Mouse (Mus musculus): ENCODE measurements at regions not wholly inside any gene's neighbourhood (a gene's known extent, or its start where the extent isn't known, plus 50 kb on each side); places are given as distances from the start of the nearest gene placed in this dataset.
A peak's percentile ranks its signal among the peaks of the same experiment; 100 is the strongest.

GRCm38 (mm10) chr8:73767233-73767632, 413.9 kb upstream of the Large1 start:
- no peak overlapping the region for H3K27ac ChIP-seq (ENCODE audit: low read length)
- H3K9ac ChIP-seq (ENCODE audit: low read length), result no peak overlapping the region
- no peaks in the 10 kb centered on the region for H3K27me3 ChIP-seq (ENCODE audit: control insufficient read depth, insufficient read depth, low read depth, low read length)
- H3K4me1 ChIP-seq (replicated peaks; ENCODE audit: control insufficient read depth, insufficient read depth, low read length), result no peaks in the 10 kb centered on the region
- 25% methylated on average over 2 of the region's 2 CpGs for WGBS
- no peak overlapping the region for H3K4me2 ChIP-seq (ENCODE audit: low read depth, low read length)
- no peaks in the 10 kb centered on the region for H3K36me3 ChIP-seq (ENCODE audit: control insufficient read depth, insufficient read depth, low read length)
- no peaks in the 10 kb centered on the region for H3K9me3 ChIP-seq (ENCODE audit: control insufficient read depth, low read length)
- H3K4me3 ChIP-seq (ENCODE audit: low read length), result no peak overlapping the region
- peak; percentile 69 for ATAC-seq (ENCODE audit: low read depth)

DNA sequence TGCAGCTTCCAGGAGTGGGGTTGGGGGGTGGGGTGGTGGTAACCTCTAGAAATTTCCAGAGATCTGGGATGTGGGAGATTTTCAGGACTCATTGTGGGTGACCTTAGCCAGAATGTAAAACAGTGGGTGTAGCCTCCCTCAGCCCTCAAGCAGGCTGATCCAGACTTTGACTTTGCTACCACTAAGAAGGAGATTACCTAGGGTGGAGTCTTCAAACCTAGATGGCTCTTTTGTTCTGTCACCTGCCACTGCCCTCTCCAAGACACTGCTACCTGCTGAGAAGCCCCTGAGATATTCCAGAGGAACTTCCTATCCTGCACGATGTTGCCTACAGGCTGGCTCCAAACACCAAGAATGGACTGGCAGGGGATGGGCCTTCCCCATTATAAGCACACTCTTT, 405.4 kb upstream of the Large1 start:
- WGBS, result 72% methylated on average over 1 of the region's 1 CpGs
- Histone ChIP-seq H3K9ac (ENCODE audit: low read length) (no peak overlapping the region), H3K4me2 (ENCODE audit: low read depth, low read length) (no peak overlapping the region), H3K9me3 (ENCODE audit: control insufficient read depth, low read length) (no peaks in the 10 kb centered on the region), H3K36me3 (ENCODE audit: control insufficient read depth, insufficient read depth, low read length) (no peaks in the 10 kb centered on the region), H3K27me3 (ENCODE audit: control insufficient read depth, insufficient read depth, low read depth, low read length) (no peaks in the 10 kb centered on the region), H3K4me1 (replicated peaks; ENCODE audit: control insufficient read depth, insufficient read depth, low read length) (no peaks in the 10 kb centered on the region), H3K4me3 (ENCODE audit: low read length) (no peak overlapping the region), H3K27ac (ENCODE audit: low read length) (no peak overlapping the region)
- no peak for ATAC-seq (ENCODE audit: low read depth)

GRCm38 (mm10) chr8:73750571-73750970, 397.2 kb upstream of the Large1 start:
- Histone ChIP-seq H3K4me3 (ENCODE audit: low read length) (no peak overlapping the region), H3K4me1 (replicated peaks; ENCODE audit: control insufficient read depth, insufficient read depth, low read length) (no peaks in the 10 kb centered on the region), H3K9me3 (ENCODE audit: control insufficient read depth, low read length) (no peaks in the 10 kb centered on the region), H3K27ac (ENCODE audit: low read length) (no peak overlapping the region), H3K4me2 (ENCODE audit: low read depth, low read length) (no peak overlapping the region), H3K9ac (ENCODE audit: low read length) (no peak overlapping the region), H3K27me3 (ENCODE audit: control insufficient read depth, insufficient read depth, low read depth, low read length) (no peaks in the 10 kb centered on the region), H3K36me3 (ENCODE audit: control insufficient read depth, insufficient read depth, low read length) (no peaks in the 10 kb centered on the region)
- no peak for ATAC-seq (ENCODE audit: low read depth)
- WGBS, result 81% methylated on average over 7 of the region's 7 CpGs

DNA sequence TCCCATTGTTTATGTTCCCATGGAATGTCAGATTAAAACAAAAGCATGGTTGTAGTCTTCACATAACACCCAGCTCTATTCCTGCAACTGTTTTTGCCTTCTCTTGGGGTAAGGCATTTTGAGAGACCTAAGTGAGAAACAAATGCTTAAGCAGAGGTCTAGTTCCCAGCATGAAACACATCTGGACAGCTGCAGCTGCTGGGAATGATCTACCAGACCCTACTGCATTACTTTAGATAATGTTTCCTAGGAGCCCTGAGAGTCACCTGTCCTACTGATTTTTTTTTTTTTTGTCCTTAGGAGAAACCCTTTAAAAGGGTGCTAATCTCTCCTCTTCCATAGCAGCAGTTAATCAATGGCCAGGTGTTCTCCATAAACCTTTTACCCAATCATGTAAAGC, 353.5 kb upstream of the Large1 start:
- H3K9ac ChIP-seq (ENCODE audit: low read length), result no peak overlapping the region
- no peak overlapping the region for H3K4me2 ChIP-seq (ENCODE audit: low read depth, low read length)
- no peaks in the 10 kb centered on the region for H3K9me3 ChIP-seq (ENCODE audit: control insufficient read depth, low read length)
- ATAC-seq (ENCODE audit: low read depth), result no peak
- H3K4me1 ChIP-seq (replicated peaks; ENCODE audit: control insufficient read depth, insufficient read depth, low read length), result no peaks in the 10 kb centered on the region
- H3K36me3 ChIP-seq (ENCODE audit: control insufficient read depth, insufficient read depth, low read length), result no peaks in the 10 kb centered on the region
- H3K27ac ChIP-seq (ENCODE audit: low read length), result no peak overlapping the region
- no peak overlapping the region for H3K4me3 ChIP-seq (ENCODE audit: low read length)
- no peaks in the 10 kb centered on the region for H3K27me3 ChIP-seq (ENCODE audit: control insufficient read depth, insufficient read depth, low read depth, low read length)

Measured in lung, embryonic 16.5 days (tissue).